Mouse (Mus musculus): ENCODE results near the gene Ntf5. TPM values are rescaled to one million over a fixed set of nuclear protein-coding genes. Genes with fewer than 3 reads are reported as not detected.
"Not testable (repeated sequence)": the region's sequence is repeated elsewhere in the genome, so short reads cannot be mapped to it uniquely, and the experiment has no call there.

Gene Ntf5
- polyA plus RNA-seq, 1 experiment from 2014 or later: 0.65 TPM

- Histone ChIP-seq H3K27ac (no peak overlapping the region), H3K27me3 (no peaks in the 10 kb centered on the region), H3K9me3 (no peaks in the 10 kb centered on the region), H3K36me3 (replicated peaks) (peaks cover 51% of the 10 kb centered on the region), H3K9ac (no peak overlapping the region), H3K4me3 (replicated peaks) (no peak overlapping the region), H3K4me2 (no peak overlapping the region), H3K4me1 (peaks cover 2% of the 10 kb centered on the region; the same call in 1 of the 2 replicates)
- no peak for ATAC-seq (ENCODE audit: low FRiP score)
- 31% methylated on average over 11 of the region's 11 CpGs for WGBS
These were observed 34.0 kb downstream of the Ntf5 start for GRCm38 (mm10) chr7:45447325-45447990.

DNA sequence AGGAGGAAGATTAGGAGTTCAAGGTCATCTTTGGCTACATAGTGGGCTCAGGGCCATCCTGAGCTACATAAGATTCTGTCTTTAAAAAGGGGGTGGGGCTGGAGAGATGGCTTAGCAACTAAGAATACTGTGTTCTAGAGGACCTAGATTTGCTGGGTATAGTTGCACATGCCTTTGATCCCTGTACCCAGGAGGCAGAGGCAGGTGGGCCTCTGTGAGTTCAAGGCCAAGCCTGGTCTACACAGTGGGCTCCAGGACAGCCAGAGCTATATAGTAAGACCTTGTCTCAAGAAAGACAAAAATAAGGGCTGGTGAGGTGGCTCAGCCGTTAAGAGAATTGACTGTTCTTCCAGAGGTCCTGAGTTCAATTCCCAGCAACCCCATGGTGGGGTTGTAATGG is 36.5 kb downstream of the Ntf5 start:
- Histone ChIP-seq H3K36me3 (replicated peaks) (peaks cover 39% of the 10 kb centered on the region), H3K9me3 (no peaks in the 10 kb centered on the region), H3K4me1 (peaks cover 2% of the 10 kb centered on the region; the same call in 1 of the 2 replicates), H3K27ac (no peak overlapping the region), H3K4me3 (replicated peaks) (no peak overlapping the region), H3K9ac (no peak overlapping the region), H3K4me2 (no peak overlapping the region), H3K27me3 (no peaks in the 10 kb centered on the region)
- 83% methylated on average over 1 of the region's 1 CpGs for WGBS
- no peak for ATAC-seq (ENCODE audit: low FRiP score)

DNA sequence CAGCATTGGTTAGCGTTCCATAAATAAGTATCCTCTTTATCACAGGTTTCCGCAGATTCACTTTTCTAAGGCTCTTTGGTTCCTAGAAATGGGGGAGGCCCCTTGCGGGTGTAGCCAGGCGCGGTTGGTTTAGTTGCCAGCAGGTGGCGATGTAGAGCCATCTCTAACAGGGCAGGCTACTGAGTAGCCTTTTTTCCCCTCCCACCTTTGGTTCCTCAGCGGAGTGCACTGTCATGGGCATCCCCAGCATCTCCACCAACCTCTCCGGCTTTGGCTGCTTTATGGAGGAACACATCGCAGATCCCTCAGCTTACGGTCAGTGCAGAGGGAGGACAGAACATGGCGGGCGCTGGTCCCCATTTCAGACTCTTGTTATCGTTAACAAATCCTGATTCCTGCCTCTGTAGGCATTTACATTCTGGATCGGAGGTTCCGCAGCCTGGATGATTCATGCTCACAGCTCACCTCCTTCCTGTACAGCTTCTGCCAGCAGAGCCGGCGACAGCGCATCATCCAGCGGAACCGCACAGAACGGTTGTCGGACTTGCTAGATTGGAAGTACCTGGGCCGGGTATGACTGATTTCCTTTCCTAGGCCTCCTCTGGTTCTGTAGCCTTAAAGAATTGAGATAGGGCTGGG is 38.0 kb downstream of the Ntf5 start:
- Histone ChIP-seq H3K4me1 (peaks cover 7% of the 10 kb centered on the region; the same call in 1 of the 2 replicates), H3K27ac (0 out of 2 replicates have a peak overlapping the region, but pooled peaks have one; percentile 13), H3K9ac (no peak overlapping the region), H3K36me3 (replicated peaks) (peaks cover 42% of the 10 kb centered on the region), H3K4me3 (replicated peaks) (0 out of 2 replicates have a peak overlapping the region, but pooled peaks have one; percentile 10), H3K27me3 (no peaks in the 10 kb centered on the region), H3K4me2 (no peak overlapping the region), H3K9me3 (no peaks in the 10 kb centered on the region)
- 52% methylated on average over 23 of the region's 23 CpGs for WGBS
- peak; percentile 81 for ATAC-seq (ENCODE audit: low FRiP score)

DNA sequence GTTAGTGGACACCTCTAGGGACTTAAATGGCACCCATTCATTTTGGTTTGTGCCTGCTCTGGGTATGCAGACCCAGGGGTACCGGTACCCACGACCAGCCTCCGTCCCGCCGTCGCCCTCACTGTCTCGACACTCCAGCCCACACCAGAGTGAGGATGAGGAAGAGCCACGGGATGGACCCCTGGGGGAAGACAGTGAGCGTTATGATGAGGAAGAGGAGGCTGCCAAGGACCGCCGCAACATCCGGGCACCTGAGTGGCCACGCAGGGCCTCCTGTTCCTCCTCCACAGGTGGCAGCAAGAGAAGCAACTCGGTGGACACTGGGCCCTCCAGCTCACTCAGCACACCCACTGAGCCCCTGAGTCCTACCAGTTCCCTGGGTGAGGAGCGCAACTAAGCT is 41.5 kb downstream of the Ntf5 start:
- H3K4me3 ChIP-seq (replicated peaks): no peak overlapping the region
- no peaks in the 10 kb centered on the region for H3K27me3 ChIP-seq
- H3K4me1 ChIP-seq: peaks cover 27% of the 10 kb centered on the region
- peaks cover 47% of the 10 kb centered on the region for H3K36me3 ChIP-seq (replicated peaks)
- WGBS: 93% methylated on average over 15 of the region's 15 CpGs
- peak overlapping the region; percentile 21; the same call in 1 of the 2 replicates for H3K9ac ChIP-seq
- no peak for ATAC-seq (ENCODE audit: low FRiP score)
- no peak overlapping the region for H3K27ac ChIP-seq
- H3K4me2 ChIP-seq: no peak overlapping the region
- no peaks in the 10 kb centered on the region for H3K9me3 ChIP-seq

GRCm38 (mm10) chr7:45455932-45456696 is 42.6 kb downstream of the Ntf5 start:
- Histone ChIP-seq H3K27ac (peak overlapping the region; percentile 65; the same call in 1 of the 2 replicates), H3K4me3 (replicated peaks) (no peak overlapping the region), H3K27me3 (no peaks in the 10 kb centered on the region), H3K4me2 (no peak overlapping the region), H3K9ac (0 out of 2 replicates have a peak overlapping the region, but pooled peaks have one; percentile 87), H3K36me3 (replicated peaks) (peaks cover 47% of the 10 kb centered on the region), H3K9me3 (no peaks in the 10 kb centered on the region), H3K4me1 (peaks cover 39% of the 10 kb centered on the region)
- WGBS: 80% methylated on average over 13 of the region's 13 CpGs
- ATAC-seq (ENCODE audit: low FRiP score): no peak

DNA sequence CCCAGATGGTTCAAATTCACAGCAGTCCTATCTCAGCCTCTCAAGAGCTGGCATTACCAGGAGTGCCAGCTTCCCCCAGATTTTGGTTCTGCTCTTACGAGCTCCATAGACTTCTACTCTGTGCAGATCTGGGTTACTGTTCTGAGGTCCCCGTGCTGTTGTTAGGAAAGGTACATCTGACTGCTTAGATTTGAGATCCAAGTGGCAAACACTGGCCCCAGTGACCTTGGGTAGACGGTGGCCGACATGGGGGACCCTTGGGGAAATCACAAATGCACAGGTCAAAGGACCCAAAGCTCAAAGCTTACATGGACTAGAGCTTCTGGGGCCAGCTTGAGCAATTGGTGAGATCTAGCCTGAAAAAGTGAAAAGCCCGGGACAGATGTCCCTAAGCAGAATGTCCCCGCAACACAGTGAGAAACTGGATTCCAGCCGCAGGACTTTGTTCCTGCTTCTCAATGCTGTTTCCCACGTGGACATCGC is 43.3 kb downstream of the Ntf5 start:
- Histone ChIP-seq H3K27me3 (no peaks in the 10 kb centered on the region), H3K4me2 (peak overlapping the region; percentile 65), H3K27ac (peak overlapping the region; percentile 65), H3K4me3 (replicated peaks) (peak overlapping the region; percentile 82), H3K9ac (peak overlapping the region; percentile 87; the same call in 1 of the 2 replicates), H3K36me3 (replicated peaks) (peaks cover 49% of the 10 kb centered on the region), H3K4me1 (peaks cover 37% of the 10 kb centered on the region), H3K9me3 (no peaks in the 10 kb centered on the region)
- no peak for ATAC-seq (ENCODE audit: low FRiP score)
- WGBS: 66% methylated on average over 9 of the region's 9 CpGs

DNA sequence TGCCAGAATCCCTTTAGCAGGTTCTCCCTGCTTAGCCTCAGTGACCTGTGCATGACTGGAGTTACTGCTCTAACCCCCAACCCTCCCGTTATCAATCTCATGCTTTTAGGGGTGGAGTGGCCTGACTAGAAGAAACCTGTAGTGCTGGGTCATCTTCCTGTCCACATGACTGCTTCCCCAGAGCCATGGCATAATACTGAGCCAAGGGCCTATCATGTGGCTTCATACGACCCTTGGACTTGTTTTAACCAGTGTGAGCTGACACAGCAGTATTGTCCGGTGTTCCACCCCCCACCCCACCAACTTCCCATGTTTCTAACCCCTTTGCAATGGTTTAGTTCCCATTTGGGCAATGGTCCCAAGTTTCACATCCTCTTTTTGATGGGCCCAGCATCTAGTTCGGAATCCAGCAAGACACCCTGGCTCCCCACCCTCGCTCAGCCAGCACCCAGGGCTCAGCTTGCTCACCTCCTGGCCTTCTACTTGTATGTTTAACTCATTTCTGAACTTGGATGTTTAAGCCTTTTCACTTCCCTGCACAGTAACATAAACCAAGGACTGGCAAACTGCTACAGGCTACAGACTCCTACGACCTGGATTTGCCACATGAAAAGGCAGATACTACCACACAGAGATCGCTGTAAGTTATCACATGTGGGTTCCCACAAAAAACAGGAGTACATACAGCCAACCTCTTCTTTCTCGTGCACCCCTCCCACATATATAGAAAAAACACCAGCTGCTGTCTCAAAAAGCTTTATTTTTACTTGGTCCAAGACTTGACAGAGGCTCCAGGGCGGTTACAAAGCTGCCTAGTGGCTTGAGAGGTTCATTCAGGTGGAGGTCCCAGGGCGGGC is 43.9 kb downstream of the Ntf5 start:
- ATAC-seq (ENCODE audit: low FRiP score): no peak
- Histone ChIP-seq H3K4me2 (peak overlapping the region; percentile 65), H3K9ac (peak overlapping the region; percentile 87), H3K36me3 (replicated peaks) (peaks cover 49% of the 10 kb centered on the region), H3K27ac (peak overlapping the region; percentile 65), H3K4me3 (replicated peaks) (peak overlapping the region; percentile 82), H3K9me3 (no peaks in the 10 kb centered on the region), H3K27me3 (no peaks in the 10 kb centered on the region), H3K4me1 (peaks cover 37% of the 10 kb centered on the region)
- 76% methylated on average over 10 of the region's 10 CpGs for WGBS

DNA sequence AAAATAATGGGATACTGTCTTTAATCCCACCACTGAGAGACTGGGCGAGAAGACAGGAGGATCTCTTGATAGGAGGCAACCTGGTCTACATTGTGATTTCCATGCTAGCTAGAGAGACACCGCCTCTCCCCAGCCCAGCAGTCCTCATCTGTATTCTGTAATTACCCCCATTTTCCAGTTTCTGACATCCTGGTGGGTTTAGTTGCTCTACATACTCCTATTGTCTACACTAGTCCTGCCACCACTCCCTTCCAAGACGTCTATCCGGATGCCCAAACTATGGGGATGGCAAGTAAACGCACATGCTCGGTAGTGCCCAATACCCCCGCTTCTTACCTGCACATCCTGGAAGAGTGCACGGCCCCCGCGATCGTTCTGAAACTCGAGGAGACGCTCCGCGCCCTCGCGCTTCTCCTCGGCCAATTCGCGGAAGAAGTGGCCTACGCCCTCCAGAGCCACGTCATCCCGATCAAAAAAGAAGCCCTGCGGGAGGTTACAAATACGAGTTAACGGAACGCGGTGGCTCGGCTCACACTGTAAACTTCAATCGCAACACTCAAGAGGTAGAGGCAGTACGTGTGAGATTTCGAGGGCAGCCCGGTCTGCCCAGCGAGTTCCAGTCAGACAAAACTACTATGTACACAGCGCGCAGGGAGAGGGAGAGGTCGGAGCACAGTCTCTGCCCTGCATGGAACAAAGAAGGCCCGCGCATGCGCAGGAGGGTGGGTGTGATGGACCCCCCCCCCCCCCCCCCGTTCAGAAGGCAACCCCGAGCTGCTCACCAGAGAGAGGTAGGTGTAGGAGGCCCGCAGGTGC is 45.5 kb downstream of the Ntf5 start:
- Histone ChIP-seq H3K27me3 (no peaks in the 10 kb centered on the region), H3K4me3 (replicated peaks) (peak overlapping the region; percentile 82), H3K9me3 (no peaks in the 10 kb centered on the region), H3K36me3 (replicated peaks) (peaks cover 64% of the 10 kb centered on the region), H3K27ac (peak overlapping the region; percentile 95), H3K9ac (peak overlapping the region; percentile 87), H3K4me2 (peak overlapping the region; percentile 65), H3K4me1 (peaks cover 37% of the 10 kb centered on the region)
- WGBS: under 1% methylated on average over 43 of the region's 43 CpGs
- peak; percentile 77 for ATAC-seq (ENCODE audit: low FRiP score)

- peak within 1 kb of the TSS; percentile 95 for H3K27ac ChIP-seq
- WGBS: 0% methylated on average over 34 of the region's 37 CpGs
- peaks cover 62% of the 10 kb centered on the region for H3K36me3 ChIP-seq (replicated peaks)
- not testable (repeated sequence) for H3K27me3 ChIP-seq, H3K9me3 ChIP-seq
- H3K4me2 ChIP-seq: peak within 1 kb of the TSS; percentile 65
- peak within 1 kb of the TSS; percentile 87 for H3K9ac ChIP-seq
- peak; percentile 97 for ATAC-seq (ENCODE audit: low FRiP score)
- peak within 1 kb of the TSS; percentile 82 for H3K4me3 ChIP-seq (replicated peaks)
- H3K4me1 ChIP-seq: peaks cover 37% of the 10 kb centered on the region
These were observed 46.2 kb downstream of the Ntf5 start, which contains the start of gene Ftl1 for GRCm38 (mm10) chr7:45459564-45460140. TSS of gene Ftl1 (minus strand) at chr7:45459884.

DNA sequence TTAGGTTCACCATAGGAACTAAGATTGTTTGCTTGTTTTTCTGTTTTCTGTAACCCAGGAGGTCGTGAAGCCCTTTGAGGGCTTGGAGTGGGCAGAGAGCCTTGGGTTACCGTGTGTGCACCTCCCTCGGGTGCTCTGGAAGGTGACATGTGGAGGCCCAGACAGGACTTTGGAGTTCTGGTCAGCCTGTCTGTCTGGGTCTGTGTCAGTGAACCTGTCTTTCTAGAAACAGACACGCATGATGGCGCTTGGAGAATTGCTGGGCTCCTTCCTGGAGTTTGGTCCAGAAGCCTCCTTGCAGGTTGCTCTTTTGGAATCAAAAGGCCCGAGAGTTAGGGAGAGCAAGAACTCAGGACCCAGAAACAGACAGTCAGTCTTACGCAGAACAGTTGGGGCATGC is 46.9 kb downstream of the Ntf5 start:
- peak overlapping the region; percentile 36; the same call in 1 of the 2 replicates for H3K9ac ChIP-seq
- H3K4me3 ChIP-seq (replicated peaks): peak overlapping the region; percentile 82
- 77% methylated on average over 7 of the region's 7 CpGs for WGBS
- H3K36me3 ChIP-seq (replicated peaks): peaks cover 61% of the 10 kb centered on the region
- peak overlapping the region; percentile 53 for H3K4me2 ChIP-seq
- no peaks in the 10 kb centered on the region for H3K27me3 ChIP-seq
- 0 out of 2 replicates have a peak, but pooled peaks have one; percentile 1 for ATAC-seq (ENCODE audit: low FRiP score)
- H3K27ac ChIP-seq: peak overlapping the region; percentile 95
- no peaks in the 10 kb centered on the region for H3K9me3 ChIP-seq
- H3K4me1 ChIP-seq: peaks cover 44% of the 10 kb centered on the region
